Mouse (Mus musculus): ENCODE measurements around the gene Slc12a9.

Slc12a9 gene

GRCm38 (mm10) chr5:137346388-137346787, 13.0 kb upstream of the Slc12a9 start:
- no peak for DNase-seq

DNA sequence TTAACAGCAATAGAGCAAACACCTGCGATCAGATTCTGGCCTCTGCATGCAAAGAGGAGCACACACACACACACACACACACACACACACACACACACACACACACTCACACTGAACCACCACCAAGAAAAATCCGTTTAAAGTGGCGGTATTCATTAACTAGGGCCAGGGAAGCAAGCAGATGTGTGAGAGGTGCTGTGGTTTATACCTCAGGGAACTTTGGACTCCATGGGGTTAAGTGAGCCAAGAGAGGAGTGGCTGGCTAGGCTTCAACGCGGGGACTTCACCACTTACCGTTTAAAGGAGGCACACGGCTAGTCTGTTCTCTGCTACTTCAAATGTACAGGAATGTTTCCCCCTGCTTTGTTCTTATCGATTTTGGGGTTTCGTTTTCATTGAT, 12.4 kb upstream of the Slc12a9 start:
- no peak for DNase-seq

- DNase-seq, result no peak
Observed at GRCm38 (mm10) chr5:137343869-137344268, 10.5 kb upstream of the Slc12a9 start.

GRCm38 (mm10) chr5:137343412-137343811, 10.0 kb upstream of the Slc12a9 start:
- no peak for DNase-seq

DNA sequence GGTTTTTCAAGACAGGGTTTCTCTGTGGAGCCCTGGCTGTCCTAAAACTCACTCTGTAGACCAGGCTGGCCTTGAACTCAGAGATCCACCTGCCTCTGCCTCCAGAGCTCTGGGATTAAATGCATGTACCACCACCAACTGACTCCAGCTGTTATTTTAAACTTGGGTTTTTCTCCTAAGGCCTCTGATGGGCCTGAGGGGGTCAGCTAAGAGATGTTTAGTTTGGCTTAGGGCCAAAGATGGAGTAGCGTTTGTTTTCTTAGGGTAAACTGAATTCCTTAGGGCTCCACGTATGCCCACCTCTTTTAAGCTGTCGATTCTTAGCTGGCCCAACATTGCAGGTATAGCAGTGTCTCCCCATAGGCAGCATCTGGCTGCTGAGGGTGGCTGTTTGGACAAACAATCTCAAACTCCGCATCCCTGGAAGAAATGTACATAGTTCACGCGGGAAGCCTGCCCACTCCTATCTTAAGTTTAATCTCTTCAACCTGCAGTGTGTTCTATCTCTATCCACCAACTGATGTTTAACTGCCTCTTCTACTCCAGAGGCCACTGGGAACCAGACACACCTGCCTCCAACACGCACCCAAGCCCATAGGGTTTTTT, 9.1 kb upstream of the Slc12a9 start:
- no peak for DNase-seq

DNA sequence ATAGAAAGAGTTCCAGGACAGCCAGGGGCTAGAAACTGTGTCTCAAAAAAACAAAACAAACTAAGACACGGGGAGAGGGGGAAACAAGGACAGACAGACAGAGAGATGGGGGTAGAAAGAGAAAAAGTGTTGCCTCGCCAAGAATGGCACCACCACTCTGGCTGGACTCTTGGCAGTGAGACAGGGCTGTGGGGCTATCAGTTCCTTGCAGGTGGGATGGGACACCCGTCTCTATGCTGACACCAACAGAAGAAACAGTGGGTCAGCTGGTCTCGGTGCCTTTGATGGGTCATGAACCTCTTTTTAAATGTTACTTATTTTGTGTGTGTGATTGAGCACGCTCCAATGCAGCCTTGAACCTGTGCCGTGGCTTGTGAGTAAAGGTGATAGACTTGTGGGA, 6.8 kb upstream of the Slc12a9 start:
- DNase-seq, result no peak

DNA sequence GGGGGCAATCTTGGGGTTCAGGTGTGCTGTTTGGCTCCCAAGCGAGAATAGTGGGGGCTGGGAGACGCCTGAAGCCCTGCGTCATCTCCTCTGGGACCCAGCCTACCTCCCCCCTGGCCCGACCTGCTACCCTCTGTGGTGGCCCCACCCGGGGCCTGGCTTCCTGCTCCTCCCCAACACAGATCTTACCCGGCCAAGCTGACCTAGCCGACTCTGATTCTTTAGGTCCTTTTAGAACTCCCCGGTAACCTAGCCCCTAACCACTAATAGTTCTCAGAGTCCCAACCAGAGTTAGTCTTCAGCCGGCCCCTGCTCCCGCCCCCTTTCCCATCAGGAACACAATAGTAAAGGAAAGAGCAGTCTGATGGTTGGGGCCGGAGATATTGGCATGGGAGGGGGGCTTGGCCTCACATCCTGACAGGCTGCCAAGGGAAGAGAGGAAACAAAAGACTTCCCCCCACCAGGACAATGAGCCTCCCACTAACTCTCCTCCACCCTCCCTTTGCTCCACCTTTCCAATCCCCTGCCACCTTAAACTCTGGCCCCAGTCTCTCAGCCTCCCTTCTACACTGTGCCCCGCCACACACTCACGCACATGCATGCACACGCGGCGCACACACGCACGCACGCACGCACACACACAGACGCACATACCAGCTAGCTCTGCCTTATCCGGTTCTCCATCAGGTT, 6.0 kb upstream of the Slc12a9 start:
- no peak for DNase-seq

GRCm38 (mm10) chr5:137338663-137339289, 5.4 kb upstream of the Slc12a9 start:
- no peak for DNase-seq

DNA sequence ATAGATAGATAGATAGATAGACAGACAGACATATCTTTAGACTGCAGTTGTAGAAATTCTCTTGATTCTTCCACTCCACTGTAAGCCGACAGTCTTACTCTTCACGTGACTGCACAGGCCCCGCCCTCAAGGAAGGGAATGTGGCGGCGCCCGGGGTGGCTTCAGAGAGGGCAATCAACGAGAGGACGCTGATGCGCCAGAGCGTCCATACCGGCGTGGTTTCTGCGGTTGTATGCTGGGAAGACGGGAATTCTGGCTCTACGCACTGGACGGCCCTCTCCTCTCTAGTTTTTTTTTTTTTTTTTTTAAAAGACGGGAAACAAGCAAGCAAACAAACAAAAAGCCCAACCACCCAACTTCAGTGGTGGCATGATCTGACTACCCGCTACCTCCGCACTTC, 4.9 kb upstream of the Slc12a9 start:
- DNase-seq, result peak; percentile 90

DNA sequence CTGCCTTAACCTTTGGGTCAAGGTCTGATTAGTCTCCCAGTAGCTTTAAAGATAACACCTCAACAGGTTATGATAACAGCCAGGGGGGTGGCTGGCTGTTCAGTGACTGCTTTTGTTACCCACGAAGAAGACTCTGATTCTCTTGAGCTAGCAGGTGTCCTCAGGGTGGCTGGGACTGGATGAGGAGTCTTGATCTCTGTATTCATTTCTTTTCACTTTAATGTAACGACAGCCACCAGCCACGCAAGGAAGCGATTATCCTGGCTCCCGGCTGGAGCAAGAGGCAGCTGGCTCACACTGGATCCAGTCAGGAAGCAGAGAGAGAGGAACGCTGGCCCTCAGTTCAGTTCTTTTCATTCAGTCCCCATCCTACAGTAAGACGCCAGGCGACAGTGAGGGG, 3.8 kb upstream of the Slc12a9 start:
- DNase-seq, result no peak

DNA sequence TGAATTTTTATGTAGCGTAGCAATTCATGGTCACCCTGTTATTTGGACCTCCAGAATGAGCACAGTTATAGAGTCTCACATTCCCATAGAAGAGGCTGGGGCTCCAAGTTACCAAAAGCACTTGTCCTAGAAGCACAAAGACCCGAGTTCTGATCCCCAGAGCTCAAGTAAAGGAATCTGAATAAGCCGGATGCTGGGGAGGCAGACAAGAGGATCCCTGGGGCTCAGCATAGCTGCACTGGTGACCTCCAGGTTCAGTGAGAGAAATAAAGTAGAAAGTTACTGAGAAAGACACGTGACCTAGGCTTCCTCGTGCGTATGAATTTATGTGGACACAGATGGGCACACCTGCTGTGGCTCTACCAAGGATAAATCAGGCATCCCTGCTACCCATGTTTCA, 1.7 kb upstream of the Slc12a9 start:
- no peak for DNase-seq

GRCm38 (mm10) chr5:137334317-137334716, 920 bp upstream of the Slc12a9 start:
- DNase-seq, result no peak

DNA sequence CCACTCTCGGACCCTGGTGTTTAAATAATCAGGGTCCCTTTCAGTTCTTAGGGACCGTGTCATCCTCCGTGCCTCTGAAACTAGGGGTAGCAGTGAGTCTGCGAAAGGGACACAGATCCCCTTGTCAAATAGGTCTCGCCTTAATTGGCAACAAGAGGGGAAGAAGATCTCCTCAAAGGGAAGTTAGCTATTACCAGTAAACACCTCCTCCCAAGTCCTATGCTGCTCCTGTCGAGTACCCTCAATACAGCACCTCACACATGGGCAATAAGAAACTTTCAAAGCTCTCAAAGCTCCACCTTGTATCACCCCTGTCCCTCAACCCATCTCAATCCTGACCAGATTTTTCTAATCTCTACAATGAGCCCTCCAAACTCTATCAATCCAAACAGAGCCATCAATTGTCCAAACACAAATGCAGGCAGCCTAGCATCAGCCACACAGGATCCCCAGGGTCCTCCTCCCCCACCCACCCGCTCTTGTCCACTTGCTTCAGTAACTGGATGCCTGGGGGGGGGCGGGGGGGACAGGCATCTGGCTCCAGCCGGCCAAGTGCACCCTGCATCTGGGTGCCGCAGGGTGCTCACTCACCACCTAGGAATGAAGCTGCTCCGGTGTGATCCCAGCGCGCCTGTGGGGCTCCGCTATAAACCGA, 413 bp downstream of the Slc12a9 start:
- DNase-seq, result no peak

DNA sequence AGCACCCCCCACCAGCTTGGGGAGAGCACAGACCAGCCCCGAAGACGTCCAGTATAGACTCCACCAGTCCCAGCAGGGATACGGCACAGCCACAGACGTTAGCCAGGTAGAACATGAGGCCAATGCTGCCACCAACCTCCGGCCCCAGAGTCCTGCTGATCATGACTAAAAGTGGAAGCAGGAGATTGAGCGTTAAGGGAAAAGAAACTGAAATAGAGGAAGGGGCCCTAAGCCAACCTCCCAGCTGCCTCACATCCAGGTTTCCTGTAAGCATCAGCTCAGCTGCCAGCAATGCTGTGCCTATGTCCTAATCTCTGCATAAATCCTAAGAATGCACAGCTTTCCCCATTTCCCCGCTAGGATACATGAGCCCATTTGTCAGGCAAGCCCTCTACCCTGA, 2.5 kb downstream of the Slc12a9 start:
- no peak for DNase-seq

DNA sequence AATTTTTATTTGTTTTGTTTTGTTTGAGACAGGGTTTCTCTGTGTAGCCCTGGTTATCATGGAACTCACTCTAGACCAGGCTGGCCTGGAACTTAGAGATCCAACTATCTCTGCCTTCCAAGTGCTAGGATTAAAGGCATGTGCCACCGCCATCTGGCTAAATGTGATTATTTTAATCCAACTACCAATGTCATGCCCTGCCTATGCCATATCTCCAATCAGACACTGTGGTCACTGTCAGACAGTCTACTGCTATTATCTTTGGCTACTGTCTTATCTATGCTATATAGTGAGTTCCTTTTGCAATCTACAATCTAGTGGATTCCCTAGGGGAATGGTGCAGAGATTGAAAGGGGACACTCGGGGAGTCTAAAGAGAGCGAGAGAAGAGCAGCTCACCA, 12.4 kb downstream of the Slc12a9 start:
- no peak for DNase-seq

DNA sequence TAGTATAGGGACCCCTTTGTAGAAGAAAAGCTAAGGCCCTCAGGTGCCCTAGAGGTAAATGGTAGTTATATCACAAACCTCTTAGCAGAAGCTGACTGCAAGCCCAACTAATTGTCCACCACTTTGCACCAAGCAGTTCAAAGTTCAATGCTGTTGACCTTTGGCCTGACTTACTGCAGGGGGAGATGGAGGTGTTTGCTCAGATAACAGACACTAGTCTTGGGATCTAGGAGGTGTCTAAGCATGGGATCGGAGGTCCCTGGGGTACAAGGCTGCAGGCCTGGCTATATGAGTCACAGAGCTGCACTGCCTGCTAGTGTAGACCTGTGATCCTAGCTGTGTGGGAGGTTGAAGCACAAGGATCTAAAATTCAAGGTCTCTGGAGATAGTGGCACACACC, 14.8 kb downstream of the Slc12a9 start:
- DNase-seq, result no peak

- no peak for DNase-seq
Observed at GRCm38 (mm10) chr5:137317361-137317760, 16.0 kb downstream of the Slc12a9 start.

DNA sequence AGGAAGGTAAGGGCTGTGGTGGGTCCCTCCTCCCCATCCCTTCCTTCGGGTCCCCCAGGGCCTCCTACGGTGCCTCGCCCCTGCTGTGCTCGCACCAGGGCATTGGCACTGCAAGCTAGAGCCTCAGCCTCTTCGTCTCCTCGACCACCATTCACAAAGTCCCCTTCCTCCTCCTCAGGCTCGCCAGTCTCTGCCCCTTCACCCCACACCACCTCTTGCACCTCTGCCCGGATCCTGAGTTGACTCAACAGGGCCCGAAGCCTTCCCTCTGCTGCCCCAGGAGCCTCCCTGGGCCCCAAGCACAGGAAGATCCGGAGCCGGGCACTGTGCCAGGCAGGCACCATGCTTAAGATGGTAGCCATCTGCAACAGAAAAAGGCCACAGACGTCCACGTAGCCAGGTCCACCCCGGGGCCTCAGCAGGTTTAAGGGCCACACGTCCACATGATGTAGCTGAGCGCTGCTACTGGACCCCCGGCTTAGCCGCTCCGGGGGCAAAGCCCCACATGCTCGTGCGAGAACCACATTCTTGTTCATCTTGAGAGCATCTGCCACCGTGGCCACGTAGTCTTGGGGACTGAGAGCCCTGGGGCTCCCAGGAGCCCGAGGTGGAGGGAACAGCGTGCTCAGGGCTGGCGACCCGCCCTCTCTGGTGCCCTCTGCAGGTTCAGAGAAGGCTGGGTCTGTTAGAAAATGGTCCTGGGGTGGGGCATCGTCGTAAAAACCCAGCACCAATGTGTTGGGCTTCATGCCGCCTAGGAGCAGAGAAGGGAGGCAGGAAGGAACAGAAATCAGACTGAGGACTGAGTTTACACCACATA, 18.1 kb downstream of the Slc12a9 start:
- peak; percentile 75 for DNase-seq

- peak; percentile 59 for DNase-seq
Observed at GRCm38 (mm10) chr5:137314193-137315083, 19.0 kb downstream of the Slc12a9 start, which contains the start of gene Trip6. Trip6 (minus strand) TSS chr5:137314404.

- DNase-seq, result no peak
Observed at GRCm38 (mm10) chr5:137313466-137314192, 19.8 kb downstream of the Slc12a9 start.

GRCm38 (mm10) chr5:137308356-137308755, 25.0 kb downstream of the Slc12a9 start:
- no peak for DNase-seq

Data from thymus, postnatal 4 days (tissue).